Mouse (Mus musculus) cerebellum, postnatal 4 days (tissue): Measurements from ENCODE around the gene Art3.
"Not testable (repeated sequence)": the region's sequence is repeated elsewhere in the genome, so short reads cannot be mapped to it uniquely, and the experiment has no call there.

Source experiments
- DNase-seq, 2 experiments: peaks; one replicate each; pipeline ENCODE4 v3.0.0; 2022; ENCODE audit warnings: low spot score in 2 of 2, mixed read lengths in 1 of 2

Gene Art3

GRCm38 (mm10) chr5:92336743-92337142 lies 5.1 kb downstream of the Art3 start:
- DNase-seq: no peak

- DNase-seq: no peak
These were observed 9.0 kb downstream of the Art3 start for GRCm38 (mm10) chr5:92340606-92341005.

- DNase-seq: no peak
These were observed 13.4 kb downstream of the Art3 start for GRCm38 (mm10) chr5:92345006-92345405.

- no peak for DNase-seq
These were observed 17.3 kb downstream of the Art3 start, which contains the start of gene Cxcl10 for GRCm38 (mm10) chr5:92348794-92349413. Gene Cxcl10, minus strand, starts transcription at chr5:92348889.

GRCm38 (mm10) chr5:92349731-92350130 lies 18.1 kb downstream of the Art3 start:
- DNase-seq: no peak

- DNase-seq: not testable (repeated sequence)
These were observed 21.1 kb downstream of the Art3 start for GRCm38 (mm10) chr5:92352716-92353115.

GRCm38 (mm10) chr5:92353517-92353916 lies 21.9 kb downstream of the Art3 start:
- DNase-seq: no peak

GRCm38 (mm10) chr5:92358033-92358432 lies 26.4 kb downstream of the Art3 start:
- no peak for DNase-seq

- no peak for DNase-seq
These were observed 27.3 kb downstream of the Art3 start for GRCm38 (mm10) chr5:92358767-92359455.

- DNase-seq: no peak
These were observed 31.6 kb downstream of the Art3 start for GRCm38 (mm10) chr5:92363179-92363578.

- DNase-seq: no peak
These were observed 32.4 kb downstream of the Art3 start for GRCm38 (mm10) chr5:92364011-92364410.

GRCm38 (mm10) chr5:92365146-92365705 lies 33.6 kb downstream of the Art3 start:
- no peak for DNase-seq

- no peak for DNase-seq
These were observed 34.9 kb downstream of the Art3 start for GRCm38 (mm10) chr5:92366565-92366964.

GRCm38 (mm10) chr5:92368392-92368791 lies 36.8 kb downstream of the Art3 start:
- DNase-seq: no peak

GRCm38 (mm10) chr5:92369151-92369994 lies 37.7 kb downstream of the Art3 start:
- DNase-seq: peak in 1 of 2 experiments; percentile 64

- no peak for DNase-seq
These were observed 38.8 kb downstream of the Art3 start for GRCm38 (mm10) chr5:92370392-92370791.

- no peak for DNase-seq
These were observed 39.3 kb downstream of the Art3 start for GRCm38 (mm10) chr5:92370891-92371290.

GRCm38 (mm10) chr5:92371361-92371976 lies 39.8 kb downstream of the Art3 start:
- no peak for DNase-seq

GRCm38 (mm10) chr5:92372605-92373004 lies 41.0 kb downstream of the Art3 start:
- no peak for DNase-seq

GRCm38 (mm10) chr5:92374721-92375142 lies 43.1 kb downstream of the Art3 start:
- DNase-seq: no peak

- no peak for DNase-seq
These were observed 43.7 kb downstream of the Art3 start for GRCm38 (mm10) chr5:92375368-92375767.
